Mouse (Mus musculus) lung, postnatal 0 days (tissue): ENCODE measurements around the gene Bcl2. TPM values are rescaled to one million over a fixed set of nuclear protein-coding genes. Genes with fewer than 3 reads are reported as not detected.

Source experiments
- ATAC-seq: fragments of 200-750 bp; cut with Nextera tagmentation; 2 replicates; pipeline ENCODE4 v1.8.0; 2017; ENCODE audit warnings: moderate library complexity
- DNase-seq: peaks from one replicate; pipeline ENCODE4 v3.0.0-alpha.2; 2016; ENCODE audit warnings: low spot score
- H3K27ac ChIP-seq: fragments of 300-500 bp; sonication (generic); 2 replicates; pipeline ENCODE4 v1.5.1; 2014; ENCODE audit warnings: antibody characterized with exemption, mild to moderate bottlenecking, low read length, mixed read lengths
- H3K27me3 ChIP-seq: fragments of 300-500 bp; sonication (generic); replicated peaks from 2 replicates; pipeline ENCODE4 v1.6.1; 2014; ENCODE audit warnings: low read length, mixed read lengths; ENCODE audit not compliant: insufficient read depth
- H3K36me3 ChIP-seq: fragments of 300-500 bp; sonication (generic); 2 replicates; pipeline ENCODE4 v1.6.1; 2014; ENCODE audit warnings: low read length, mixed read lengths; ENCODE audit not compliant: insufficient read depth
- H3K4me1 ChIP-seq: fragments of 300-500 bp; sonication (generic); 2 replicates; pipeline ENCODE4 v1.6.1; 2014; ENCODE audit warnings: antibody characterized with exemption, low read depth, low read length, mixed read lengths; ENCODE audit not compliant: insufficient read depth
- H3K4me2 ChIP-seq: fragments of 300-500 bp; sonication (generic); replicated peaks from 2 replicates; pipeline ENCODE4 v1.6.1; 2014; ENCODE audit warnings: low read depth, mild to moderate bottlenecking, low read length, moderate library complexity, mixed read lengths
- H3K4me3 ChIP-seq: fragments of 300-500 bp; sonication (generic); 2 replicates; pipeline ENCODE4 v1.5.1; 2014; ENCODE audit warnings: low read depth, low read length
- H3K9ac ChIP-seq: fragments of 300-500 bp; sonication (generic); replicated peaks from 2 replicates; pipeline ENCODE4 v1.6.1; 2014; ENCODE audit warnings: low read depth, mild to moderate bottlenecking
- H3K9me3 ChIP-seq: fragments of 300-500 bp; sonication (generic); 2 replicates; pipeline ENCODE4 v1.6.1; 2016; ENCODE audit warnings: low read length, mixed read lengths
- CTCF ChIP-seq: IDR thresholded peaks from 2 replicates; pipeline ENCODE4 v1.5.1; 2016; ENCODE audit warnings: antibody characterized with exemption, mild to moderate bottlenecking
- EP300 ChIP-seq: IDR thresholded peaks from 2 replicates; pipeline ENCODE4 v1.6.1; 2016; ENCODE audit warnings: antibody characterized with exemption, mild to moderate bottlenecking, control low read depth
- WGBS: fragments of 180-500 bp; shearing (Covaris S2); extraction: QIAGEN DNeasy Blood & Tissue Kit; methylation state at CpG from one replicate; pipeline ENCODE4 v1.1.7; 2014; 5-methylcytosine and 5-hydroxymethylcytosine counted together
- polyA plus RNA-seq: library from polyadenylated mRNA; unstranded; fragments of >200 nt; fragmentation: Nextera tagmentation; extraction: Ambion mirVana; gene quantifications from 2 replicates; pipeline ENCODE4 v1.2.1, GENCODE M21; 2015

Gene Bcl2
- polyA plus RNA-seq, 1 experiment from 2014 or later: 5.7 TPM

DNA sequence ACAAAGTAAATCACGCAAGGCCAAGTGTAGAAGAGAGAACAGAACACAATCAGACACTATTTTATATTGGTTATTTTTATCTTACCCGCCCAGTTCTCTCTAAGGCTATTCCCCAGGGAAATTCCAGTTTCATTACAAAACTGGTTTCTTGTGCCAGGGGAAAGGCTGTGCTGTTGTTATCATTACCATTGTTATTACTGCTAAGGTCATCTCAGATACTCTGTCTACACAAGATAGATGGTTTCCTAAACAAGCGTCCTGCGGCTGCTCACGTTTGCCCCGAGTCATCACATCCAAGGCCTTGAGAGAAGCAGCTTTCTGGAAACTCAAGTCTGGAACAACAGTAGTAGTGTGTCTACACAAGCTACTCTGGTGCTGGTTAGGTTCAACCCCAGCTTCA, 19.8 kb downstream of the Bcl2 start:
- Histone ChIP-seq H3K4me3 (no peak overlapping the region), H3K9me3 (no peaks in the 10 kb centered on the region), H3K27ac (no peak overlapping the region), H3K4me1 (no peaks in the 10 kb centered on the region), H3K9ac (no peak overlapping the region), H3K36me3 (no peaks in the 10 kb centered on the region), H3K27me3 (no peaks in the 10 kb centered on the region), H3K4me2 (no peak overlapping the region)
- WGBS: 67% methylated on average over 6 of the region's 6 CpGs
- peak; percentile 72 for ATAC-seq
- TF ChIP-seq CTCF: no peak
- no peak for TF ChIP-seq EP300
- peak; percentile 26 for DNase-seq

DNA sequence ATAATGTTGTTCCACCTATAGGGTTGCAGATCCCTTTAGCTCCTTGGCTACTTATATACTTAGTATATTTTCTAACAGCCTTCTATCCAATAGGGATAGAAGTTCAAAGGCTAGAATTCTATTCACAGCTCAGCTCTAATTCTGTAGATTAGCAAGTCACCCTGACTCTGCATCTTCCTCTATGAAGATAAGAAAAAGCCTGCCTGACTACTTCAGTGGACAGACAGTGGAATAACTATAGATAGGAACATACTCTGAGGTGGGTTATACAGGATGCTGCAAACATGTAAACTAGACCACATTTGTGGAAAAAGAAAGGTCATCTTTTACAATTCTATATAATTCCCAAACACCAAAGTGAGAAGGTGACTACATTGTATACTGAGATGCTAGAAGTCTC, 21.5 kb downstream of the Bcl2 start:
- Histone ChIP-seq H3K27ac (no peak overlapping the region), H3K36me3 (no peaks in the 10 kb centered on the region), H3K4me3 (no peak overlapping the region), H3K9me3 (no peaks in the 10 kb centered on the region), H3K4me1 (no peaks in the 10 kb centered on the region), H3K27me3 (no peaks in the 10 kb centered on the region), H3K9ac (no peak overlapping the region), H3K4me2 (no peak overlapping the region)
- no peak for DNase-seq
- ATAC-seq: no peak
- no peak for TF ChIP-seq EP300
- no peak for TF ChIP-seq CTCF

DNA sequence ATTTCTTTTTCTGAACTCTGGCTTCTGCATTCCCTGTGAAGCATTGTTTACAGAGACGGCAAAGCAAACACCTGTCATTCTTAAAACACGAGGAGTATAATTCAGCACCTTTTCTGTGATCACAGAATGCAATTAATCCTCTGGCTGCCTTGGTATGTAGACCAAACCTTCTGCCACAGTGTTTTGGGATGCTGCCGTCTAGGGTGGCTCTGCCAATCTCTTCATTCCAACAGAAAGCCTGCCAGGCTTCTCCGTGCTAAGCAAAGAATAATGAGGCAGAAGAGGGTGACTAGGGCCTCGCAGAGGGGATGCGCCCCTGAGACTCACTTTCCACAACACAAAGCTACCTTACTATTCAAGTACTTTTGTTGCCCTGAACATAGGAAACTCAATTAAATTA, 23.2 kb downstream of the Bcl2 start:
- no peak overlapping the region for H3K4me2 ChIP-seq
- ATAC-seq (no peak), DNase-seq (no peak)
- H3K27ac ChIP-seq: no peak overlapping the region
- TF ChIP-seq EP300: no peak
- no peak for TF ChIP-seq CTCF
- H3K9ac ChIP-seq: no peak overlapping the region
- H3K4me3 ChIP-seq: no peak overlapping the region
- H3K27me3 ChIP-seq: no peaks in the 10 kb centered on the region
- no peaks in the 10 kb centered on the region for H3K4me1 ChIP-seq
- H3K9me3 ChIP-seq: no peaks in the 10 kb centered on the region
- no peaks in the 10 kb centered on the region for H3K36me3 ChIP-seq
- WGBS: 69% methylated on average over 6 of the region's 6 CpGs

DNA sequence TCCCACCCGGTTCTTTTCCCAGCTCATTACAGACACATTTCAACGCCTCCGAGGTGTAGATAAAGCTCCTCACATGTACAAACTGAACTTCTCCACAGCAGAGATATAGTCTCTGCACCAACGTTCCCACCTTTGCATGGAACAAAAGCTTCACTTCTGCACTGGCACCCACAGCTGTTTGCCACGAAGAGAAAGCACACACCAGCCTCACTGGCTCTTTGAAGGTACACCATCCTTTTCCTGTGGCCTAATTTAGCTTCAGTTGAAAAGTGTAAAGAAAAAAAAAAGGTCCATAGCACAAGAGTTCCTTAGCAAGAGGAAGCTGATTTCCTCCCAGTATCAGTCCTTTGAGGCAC, 25.9 kb downstream of the Bcl2 start:
- no peaks in the 10 kb centered on the region for H3K27me3 ChIP-seq
- 68% methylated on average over 5 of the region's 5 CpGs for WGBS
- no peak overlapping the region for H3K27ac ChIP-seq
- DNase-seq: no peak
- no peaks in the 10 kb centered on the region for H3K4me1 ChIP-seq
- H3K9ac ChIP-seq: no peak overlapping the region
- no peaks in the 10 kb centered on the region for H3K36me3 ChIP-seq
- no peak overlapping the region for H3K4me3 ChIP-seq
- H3K9me3 ChIP-seq: no peaks in the 10 kb centered on the region
- TF ChIP-seq CTCF: no peak
- no peak for TF ChIP-seq EP300
- H3K4me2 ChIP-seq: no peak overlapping the region
- ATAC-seq: no peak

DNA sequence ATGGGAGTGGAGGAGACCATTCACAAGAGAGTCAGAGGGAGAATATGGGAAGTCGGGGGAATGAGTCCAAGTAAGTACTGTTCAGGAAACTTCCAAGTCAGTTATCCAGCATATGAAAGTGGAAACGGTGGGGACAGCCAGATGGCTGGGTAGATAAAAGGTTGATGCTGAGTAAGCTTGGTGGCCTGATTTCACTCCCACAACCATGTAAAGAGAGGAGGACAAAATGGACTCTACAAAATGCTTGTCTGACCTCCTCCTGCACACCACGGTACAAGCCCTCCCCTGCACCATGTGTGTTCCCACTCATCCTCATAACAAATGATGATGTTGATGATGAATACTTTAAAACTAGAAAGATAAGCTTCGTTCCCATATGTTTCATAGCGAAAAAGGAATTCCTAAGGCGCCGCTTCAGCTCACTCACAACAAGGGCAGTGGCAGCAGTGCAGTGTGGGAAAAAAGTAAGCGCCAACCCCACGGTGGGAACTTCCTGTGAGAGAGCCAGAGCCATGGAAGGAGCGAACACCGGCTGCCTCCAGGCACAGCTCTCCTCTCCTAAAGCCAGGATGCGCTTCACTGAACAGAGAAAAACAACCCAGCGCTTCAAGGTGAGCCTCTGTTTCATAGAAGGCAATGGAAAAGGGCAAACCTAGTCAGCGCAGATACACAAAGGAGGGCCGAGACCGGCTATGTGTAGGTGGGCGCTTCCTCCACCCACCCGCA, 26.5 kb downstream of the Bcl2 start:
- no peaks in the 10 kb centered on the region for H3K9me3 ChIP-seq
- H3K4me3 ChIP-seq: no peak overlapping the region
- no peaks in the 10 kb centered on the region for H3K4me1 ChIP-seq
- 77% methylated on average over 18 of the region's 18 CpGs for WGBS
- H3K4me2 ChIP-seq: no peak overlapping the region
- no peaks in the 10 kb centered on the region for H3K36me3 ChIP-seq
- DNase-seq (no peak), ATAC-seq (no peak)
- no peak overlapping the region for H3K27ac ChIP-seq
- H3K9ac ChIP-seq: no peak overlapping the region
- TF ChIP-seq CTCF (no peak), EP300 (no peak)
- no peaks in the 10 kb centered on the region for H3K27me3 ChIP-seq

DNA sequence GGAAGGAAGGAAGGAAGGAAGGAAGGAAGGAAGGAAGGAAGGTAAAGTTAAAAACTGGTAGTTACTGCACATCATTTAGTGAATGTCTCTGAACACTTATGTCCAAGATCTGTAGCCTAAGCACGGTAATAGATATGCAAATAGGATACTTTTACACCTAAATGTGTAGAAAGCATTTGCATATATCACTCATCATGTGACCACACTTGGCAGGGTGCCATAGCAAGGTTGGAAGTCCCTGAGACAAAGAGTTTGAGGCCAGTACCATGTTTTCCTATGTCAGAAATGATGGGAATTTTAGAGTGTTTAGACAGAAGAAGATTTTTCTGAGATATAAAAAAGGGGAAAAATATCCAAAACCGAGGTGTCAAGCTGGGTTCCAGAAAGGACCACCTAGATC, 28.4 kb downstream of the Bcl2 start:
- no peaks in the 10 kb centered on the region for H3K9me3 ChIP-seq
- no peak for ATAC-seq
- no peak overlapping the region for H3K27ac ChIP-seq
- no peaks in the 10 kb centered on the region for H3K36me3 ChIP-seq
- H3K4me2 ChIP-seq: no peak overlapping the region
- H3K4me3 ChIP-seq: no peak overlapping the region
- DNase-seq: no peak
- H3K4me1 ChIP-seq: no peaks in the 10 kb centered on the region
- WGBS: 58% methylated on average over 2 of the region's 2 CpGs
- TF ChIP-seq EP300: no peak
- TF ChIP-seq CTCF: no peak
- H3K27me3 ChIP-seq: no peaks in the 10 kb centered on the region
- no peak overlapping the region for H3K9ac ChIP-seq

DNA sequence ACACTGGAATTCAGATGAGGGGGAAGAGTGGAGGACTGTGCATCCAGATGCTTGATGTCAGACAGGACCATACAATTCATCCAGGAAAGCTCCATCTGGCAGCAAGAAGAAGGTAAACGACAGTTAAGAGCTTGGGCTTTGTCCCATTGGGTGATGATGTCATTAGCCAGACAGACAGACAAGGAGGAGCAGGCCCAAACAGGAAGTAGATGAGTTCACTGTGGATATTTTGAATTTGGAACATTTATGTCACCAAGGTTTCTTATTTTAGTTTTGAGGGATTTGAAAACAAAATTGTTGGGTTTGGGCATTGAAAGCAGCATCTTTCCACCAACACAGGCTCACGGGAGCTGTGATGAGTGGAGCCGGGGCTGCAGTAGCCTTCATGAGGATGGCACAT, 29.5 kb downstream of the Bcl2 start:
- DNase-seq (no peak), ATAC-seq (no peak)
- H3K9me3 ChIP-seq: no peaks in the 10 kb centered on the region
- no peaks in the 10 kb centered on the region for H3K4me1 ChIP-seq
- no peak overlapping the region for H3K9ac ChIP-seq
- 74% methylated on average over 3 of the region's 3 CpGs for WGBS
- H3K27me3 ChIP-seq: no peaks in the 10 kb centered on the region
- no peak overlapping the region for H3K4me3 ChIP-seq
- TF ChIP-seq CTCF: no peak
- no peak for TF ChIP-seq EP300
- H3K4me2 ChIP-seq: no peak overlapping the region
- no peak overlapping the region for H3K27ac ChIP-seq
- no peaks in the 10 kb centered on the region for H3K36me3 ChIP-seq
